Mouse (Mus musculus): Measurements from ENCODE around the gene Mum1l1.

GRCm38 (mm10) chrX:139281966-139282365, 72.1 kb downstream of the Mum1l1 start:
- TF ChIP-seq POLR2A (IDR thresholded peaks at IDR 0.05; ENCODE audit: insufficient read depth, low read length): no peak
- no peak for TF ChIP-seq CTCF (IDR thresholded peaks at IDR 0.05; ENCODE audit: low read depth, low read length)
